Mouse (Mus musculus) stomach, postnatal 0 days (tissue): ENCODE results near the gene Lta. TPM values are rescaled to one million over a fixed set of nuclear protein-coding genes. Genes with fewer than 3 reads are reported as not detected.

ENCODE experiments used
- ATAC-seq: fragments of 200-750 bp; cut with Nextera tagmentation; 2 replicates; pipeline ENCODE4 v1.8.0; 2017; ENCODE audit not compliant: low FRiP score, low TSS enrichment
- DNase-seq: peaks from one replicate; pipeline ENCODE4 v3.0.0-alpha.2; 2016; ENCODE audit warnings: low spot score
- H3K27ac ChIP-seq: fragments of 300-500 bp; sonication (generic); replicated peaks from 2 replicates; pipeline ENCODE4 v1.5.1; 2014; ENCODE audit warnings: mild to moderate bottlenecking, control low read depth
- H3K27me3 ChIP-seq: fragments of 300-500 bp; sonication (generic); 2 replicates; pipeline ENCODE4 v1.6.1; 2014; ENCODE audit warnings: low read length; ENCODE audit not compliant: control insufficient read depth, insufficient read depth
- H3K36me3 ChIP-seq: fragments of 300-500 bp; sonication (generic); 2 replicates; pipeline ENCODE4 v1.6.1; 2014; ENCODE audit warnings: low read length, mixed read lengths; ENCODE audit not compliant: control insufficient read depth, insufficient read depth
- H3K4me1 ChIP-seq: fragments of 300-500 bp; sonication (generic); replicated peaks from 2 replicates; pipeline ENCODE4 v1.6.1; 2014; ENCODE audit warnings: antibody characterized with exemption; ENCODE audit not compliant: control insufficient read depth, insufficient read depth
- H3K4me2 ChIP-seq: fragments of 300-500 bp; sonication (generic); replicated peaks from 2 replicates; pipeline ENCODE4 v1.6.1; 2014; ENCODE audit warnings: low read depth, mild to moderate bottlenecking, control low read depth, moderate library complexity
- H3K4me3 ChIP-seq: fragments of 300-500 bp; sonication (generic); 2 replicates; pipeline ENCODE4 v1.5.1; 2014; ENCODE audit warnings: low read depth, low read length, control low read depth
- H3K9ac ChIP-seq: fragments of 300-500 bp; sonication (generic); 2 replicates; pipeline ENCODE4 v1.6.1; 2014; ENCODE audit warnings: mild to moderate bottlenecking, low read length, control low read depth, mixed read lengths
- H3K9me3 ChIP-seq: fragments of 300-500 bp; sonication (generic); 2 replicates; pipeline ENCODE4 v1.6.1; 2016; ENCODE audit warnings: low read length; ENCODE audit not compliant: control insufficient read depth
- CTCF ChIP-seq: IDR thresholded peaks from 2 replicates; pipeline ENCODE4 v1.5.1; 2016; ENCODE audit warnings: antibody characterized with exemption, low read depth, mild to moderate bottlenecking, moderate library complexity
- EP300 ChIP-seq: optimal IDR thresholded peaks from 2 replicates; pipeline ENCODE3; 2016; ENCODE audit warnings: antibody characterized with exemption
- WGBS: fragments of 180-500 bp; shearing (Covaris S2); extraction: QIAGEN DNeasy Blood & Tissue Kit; methylation state at CpG from one replicate; pipeline ENCODE4 v1.1.7; 2014; 5-methylcytosine and 5-hydroxymethylcytosine counted together
- microRNA-seq: library from miRNA; unstranded; fragments of <30 nt; microRNA quantifications from one replicate; pipeline ENCODE4, GENCODE M21; 2016
- polyA plus RNA-seq: library from polyadenylated mRNA; unstranded; fragments of >200 nt; fragmentation: Nextera tagmentation; extraction: Ambion mirVana; gene quantifications from 2 replicates; pipeline ENCODE4 v1.2.1, GENCODE M21; 2015

The Lta gene
- polyA plus RNA-seq, 1 experiment from 2014 or later, result 0.11 TPM

- Histone ChIP-seq H3K36me3 (peaks cover 76% of the 10 kb centered on the region), H3K4me3 (no peak overlapping the region), H3K27ac (no peak overlapping the region), H3K4me2 (no peak overlapping the region), H3K9me3 (no peaks in the 10 kb centered on the region), H3K27me3 (no peaks in the 10 kb centered on the region), H3K9ac (no peak overlapping the region), H3K4me1 (no peaks in the 10 kb centered on the region)
- DNase-seq (no peak), ATAC-seq (no peak)
- 76% methylated on average over 4 of the region's 4 CpGs for WGBS
- TF ChIP-seq CTCF, result no peak
- no peak for TF ChIP-seq EP300
Measured at GRCm38 (mm10) chr17:35153931-35154330, 51.2 kb downstream of the Lta start.

Small RNA genes lying within 50 kb of the gene (microRNA-seq; reads per million reads assigned to microRNA genes)
- gene Mir6973a, result not detected
- not detected for gene Mir6974
- 1.6 reads per million for gene Mir6975
- gene Mir8094, result not detected

Other genes starting within 250 kb of the Lta start
- gene Hspa1b, start 246.1 kb downstream of the Lta start, polyA plus RNA-seq, result 3.0 TPM in 2 replicates
- gene Gm20481, start 235.4 kb downstream of the Lta start, polyA plus RNA-seq, result not detected in 2 replicates
- gene Hspa1a, start 233.2 kb downstream of the Lta start, polyA plus RNA-seq, result 24.1 and 25.9 TPM in 2 replicates
- 0.25 and 0.48 TPM in 2 replicates for gene Hspa1l, start 232.6 kb downstream of the Lta start, polyA plus RNA-seq
- gene Lsm2, start 223.5 kb downstream of the Lta start, polyA plus RNA-seq, result 69.2 and 75.1 TPM in 2 replicates
- 35.5 and 40.2 TPM in 2 replicates for gene Vars, start 204.4 kb downstream of the Lta start, polyA plus RNA-seq
- gene Vwa7, start 188.8 kb downstream of the Lta start, polyA plus RNA-seq, result 0.28 and 0.36 TPM in 2 replicates
- gene Sapcd1, start 177.3 kb downstream of the Lta start, polyA plus RNA-seq, result 8.0 and 8.2 TPM in 2 replicates
- gene Msh5, start 158.6 kb downstream of the Lta start, polyA plus RNA-seq, result 1.9 and 2.7 TPM in 2 replicates
- 344 and 360 TPM in 2 replicates for gene Clic1, start 155.4 kb downstream of the Lta start, polyA plus RNA-seq
- gene Ddah2, start 146.3 kb downstream of the Lta start, polyA plus RNA-seq, result 84.8 and 86.8 TPM in 2 replicates
- 260 and 317 TPM in 2 replicates for gene Ly6g6c, start 140.0 kb downstream of the Lta start, polyA plus RNA-seq
- gene Mpig6b, start 139.2 kb downstream of the Lta start, polyA plus RNA-seq, result 0.49 and 0.96 TPM in 2 replicates
- gene Ly6g6e, start 128.4 kb downstream of the Lta start, polyA plus RNA-seq, result 109 and 113 TPM in 2 replicates
- gene Ly6g6d, start 127.3 kb downstream of the Lta start, polyA plus RNA-seq, result 7.1 and 7.7 TPM in 2 replicates
- 0.13 TPM in 1 of 2 replicates, not detected in the other for gene Ly6g6f, start 119.7 kb downstream of the Lta start, polyA plus RNA-seq
- 74.2 and 75.0 TPM in 2 replicates for gene Abhd16a, start 116.1 kb downstream of the Lta start, polyA plus RNA-seq
- not detected in 2 replicates for gene Ly6g5c, start 97.1 kb downstream of the Lta start, polyA plus RNA-seq
- 0.18 and 0.27 TPM in 2 replicates for gene Ly6g5b, start 89.9 kb downstream of the Lta start, polyA plus RNA-seq
- gene Gpank1, start 83.9 kb downstream of the Lta start, polyA plus RNA-seq, result 11.2 and 11.3 TPM in 2 replicates
- gene Csnk2b, start 83.3 kb downstream of the Lta start, polyA plus RNA-seq, result 323 and 329 TPM in 2 replicates
- 14.4 and 15.5 TPM in 2 replicates for gene D17H6S53E, start 79.0 kb downstream of the Lta start, polyA plus RNA-seq
- gene Apom, start 73.3 kb downstream of the Lta start, polyA plus RNA-seq, result 1.3 and 3.2 TPM in 2 replicates
- gene Bag6, start 70.2 kb downstream of the Lta start, polyA plus RNA-seq, result 28.1 and 30.6 TPM in 2 replicates
- 45.4 and 49.3 TPM in 2 replicates for gene Prrc2a, start 40.5 kb downstream of the Lta start, polyA plus RNA-seq
- 24.3 and 25.2 TPM in 2 replicates for gene Aif1, start 29.3 kb downstream of the Lta start, polyA plus RNA-seq
- gene Lst1, start 16.9 kb downstream of the Lta start, polyA plus RNA-seq, result 17.5 and 19.3 TPM in 2 replicates
- gene Ltb, start 10.9 kb downstream of the Lta start, polyA plus RNA-seq, result 0.63 and 0.78 TPM in 2 replicates
- 0.32 and 0.40 TPM in 2 replicates for gene Tnf, start 3.3 kb downstream of the Lta start, polyA plus RNA-seq
- gene Gm16181, start 15.5 kb upstream of the Lta start, polyA plus RNA-seq, result 0.27 and 0.33 TPM in 2 replicates
- gene Atp6v1g2, start 28.3 kb upstream of the Lta start, polyA plus RNA-seq, result 3.0 and 3.6 TPM in 2 replicates
- 7.4 and 7.5 TPM in 2 replicates for gene Nfkbil1, start 30.4 kb upstream of the Lta start, polyA plus RNA-seq
- 143 and 145 TPM in 2 replicates for gene Ddx39b, start 36.4 kb upstream of the Lta start, polyA plus RNA-seq
- gene H2-D1, start 57.4 kb upstream of the Lta start, polyA plus RNA-seq, result 303 and 307 TPM in 2 replicates
- gene H2-Q1, start 115.1 kb upstream of the Lta start, polyA plus RNA-seq, result not detected in 2 replicates
- gene H2-Q2, start 136.9 kb upstream of the Lta start, polyA plus RNA-seq, result 1.2 and 1.6 TPM in 2 replicates
- gene H2-Q4, start 174.3 kb upstream of the Lta start, polyA plus RNA-seq, result 2.7 and 3.3 TPM in 2 replicates
- gene H2-Q6, start 219.5 kb upstream of the Lta start, polyA plus RNA-seq, result 0.22 and 0.35 TPM in 2 replicates
- gene H2-Q7, start 233.8 kb upstream of the Lta start, polyA plus RNA-seq, result 0.96 and 1.2 TPM in 2 replicates